Mouse (Mus musculus): ENCODE data around the gene Atp6v1g1.

Gene Atp6v1g1

GRCm38 (mm10) chr4:63580078-63580477, 35.5 kb downstream of the Atp6v1g1 start:
- no peak for DNase-seq (ENCODE audit: low spot score)

- DNase-seq (ENCODE audit: low spot score) = no peak
Observed at GRCm38 (mm10) chr4:63582580-63582979, 38.0 kb downstream of the Atp6v1g1 start.

- no peak for DNase-seq (ENCODE audit: low spot score)
Observed at GRCm38 (mm10) chr4:63585216-63585615, 40.6 kb downstream of the Atp6v1g1 start.

GRCm38 (mm10) chr4:63586240-63586639, 41.7 kb downstream of the Atp6v1g1 start:
- no peak for DNase-seq (ENCODE audit: low spot score)

- DNase-seq (ENCODE audit: low spot score) = no peak
Observed at GRCm38 (mm10) chr4:63589987-63590386, 45.4 kb downstream of the Atp6v1g1 start.

- DNase-seq (ENCODE audit: low spot score) = no peak
Observed at GRCm38 (mm10) chr4:63590538-63590937, 46.0 kb downstream of the Atp6v1g1 start.

GRCm38 (mm10) chr4:63594459-63595110, 50.0 kb downstream of the Atp6v1g1 start:
- no peak for DNase-seq (ENCODE audit: low spot score)

GRCm38 (mm10) chr4:63595259-63595658, 50.7 kb downstream of the Atp6v1g1 start:
- no peak for DNase-seq (ENCODE audit: low spot score)

GRCm38 (mm10) chr4:63596010-63596409, 51.4 kb downstream of the Atp6v1g1 start:
- DNase-seq (ENCODE audit: low spot score) = no peak
